Mouse (Mus musculus): ENCODE results near the gene Gm10053.

Gm10053 gene

GRCm38 (mm10) chr19:24899578-24900544 lies 24.4 kb downstream of the Gm10053 start:
- no peak for DNase-seq (ENCODE audit: low spot score)

GRCm38 (mm10) chr19:24900581-24901220 lies 25.2 kb downstream of the Gm10053 start, which contains the start of gene Foxd4:
Foxd4 (minus strand) TSS chr19:24901197.
- DNase-seq (ENCODE audit: low spot score): no peak

DNA sequence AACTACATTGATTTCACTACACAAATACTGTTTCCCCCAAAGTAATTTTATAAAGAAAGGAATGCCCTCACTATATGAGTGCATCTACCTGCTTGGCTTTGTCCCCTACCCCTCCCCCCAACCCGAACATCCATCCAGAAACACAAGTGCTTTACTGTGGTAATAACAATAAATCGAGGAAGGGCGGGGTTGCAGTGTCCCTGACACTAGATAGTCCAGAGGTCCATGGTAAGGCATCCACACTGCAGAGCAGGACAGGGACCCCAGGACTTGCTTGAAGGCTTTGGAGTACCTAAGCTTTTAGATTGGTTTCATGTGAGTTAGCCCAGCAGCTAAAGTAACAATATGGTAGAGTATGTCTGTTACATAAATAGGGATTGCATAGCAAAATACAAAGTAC lies 26.2 kb downstream of the Gm10053 start:
- DNase-seq (ENCODE audit: low spot score): no peak

GRCm38 (mm10) chr19:24902256-24902655 lies 26.8 kb downstream of the Gm10053 start:
- no peak for DNase-seq (ENCODE audit: low spot score)

GRCm38 (mm10) chr19:24902821-24903220 lies 27.3 kb downstream of the Gm10053 start:
- DNase-seq (ENCODE audit: low spot score): no peak

DNA sequence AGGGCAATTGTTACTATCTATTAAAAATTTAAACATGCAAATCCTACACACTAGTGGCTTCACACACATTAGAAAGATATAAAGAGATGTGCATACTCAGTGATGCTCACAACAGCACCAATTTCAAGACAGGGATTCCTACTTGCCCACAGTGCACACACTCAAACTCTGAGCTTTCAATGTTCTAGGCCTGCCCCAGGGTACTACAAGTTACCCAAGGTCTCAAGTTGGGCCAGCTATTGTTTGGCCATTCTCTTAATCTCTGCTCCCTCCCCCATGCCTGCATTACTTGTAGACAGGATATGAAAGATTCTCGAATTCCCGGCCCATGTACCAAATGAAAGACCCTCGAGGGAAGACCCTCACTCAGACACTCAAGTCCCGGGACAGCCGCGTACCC lies 32.2 kb downstream of the Gm10053 start:
- no peak for DNase-seq (ENCODE audit: low spot score)

GRCm38 (mm10) chr19:24908385-24909155 lies 33.1 kb downstream of the Gm10053 start:
- DNase-seq (ENCODE audit: low spot score): no peak

DNA sequence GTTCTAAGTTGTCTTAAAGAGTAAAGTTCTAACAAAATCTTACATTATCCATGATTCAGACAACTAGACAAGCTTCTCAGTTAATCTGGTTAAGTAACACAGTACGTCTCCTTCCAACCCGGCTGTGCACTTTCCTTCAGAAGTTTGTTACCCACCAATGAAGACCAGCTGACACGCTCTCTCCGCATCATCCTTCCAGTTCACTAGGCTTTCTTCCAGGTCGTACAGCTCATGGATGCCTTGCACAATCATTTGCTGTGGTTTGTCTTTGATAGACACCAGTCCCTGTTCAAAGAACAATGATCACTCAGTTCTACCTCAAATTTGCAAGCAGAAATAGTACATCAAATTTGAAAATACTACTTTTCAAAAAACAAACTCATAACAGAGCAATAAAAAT lies 45.4 kb downstream of the Gm10053 start:
- no peak for DNase-seq (ENCODE audit: low spot score)

Measured in spleen, adult 12 weeks (tissue).